Mouse (Mus musculus) limb, embryonic 14.5 days (tissue): Measurements from ENCODE around the gene G430095P16Rik. TPM values are rescaled to one million over a fixed set of nuclear protein-coding genes. Genes with fewer than 3 reads are reported as not detected.

ENCODE experiments used
- ATAC-seq: fragments of 200-750 bp; cut with Nextera tagmentation; 2 replicates; pipeline ENCODE4 v1.8.0; 2017; ENCODE audit warnings: low read depth, moderate number of reproducible peaks, moderate TSS enrichment; ENCODE audit not compliant: low FRiP score
- DNase-seq: peaks from one replicate; pipeline ENCODE4 v3.0.0-alpha.2; 2015; ENCODE audit warnings: low spot score
- H3K27ac ChIP-seq: fragments of 300-500 bp; sonication (generic); replicated peaks from 2 replicates; pipeline ENCODE4 v1.5.1; 2014; ENCODE audit warnings: low read depth, mild to moderate bottlenecking, low read length, moderate library complexity, mixed read lengths
- H3K27me3 ChIP-seq: fragments of 300-500 bp; sonication (generic); 2 replicates; pipeline ENCODE4 v1.6.1; 2014; ENCODE audit warnings: low read length, mixed read lengths; ENCODE audit not compliant: control insufficient read depth, insufficient read depth
- H3K36me3 ChIP-seq: fragments of 300-500 bp; sonication (generic); 2 replicates; pipeline ENCODE4 v1.6.1; 2014; ENCODE audit warnings: mild to moderate bottlenecking, low read length, moderate library complexity, mixed read lengths; ENCODE audit not compliant: control insufficient read depth, insufficient read depth
- H3K4me1 ChIP-seq: fragments of 300-500 bp; sonication (generic); 2 replicates; pipeline ENCODE4 v1.6.1; 2014; ENCODE audit warnings: antibody characterized with exemption, low read length, mixed read lengths; ENCODE audit not compliant: control insufficient read depth, insufficient read depth
- H3K4me2 ChIP-seq: fragments of 300-500 bp; sonication (generic); replicated peaks from 2 replicates; pipeline ENCODE4 v1.6.1; 2014; ENCODE audit warnings: low read depth, mild to moderate bottlenecking, low read length, moderate library complexity; ENCODE audit not compliant: severe bottlenecking
- H3K4me3 ChIP-seq: fragments of 300-500 bp; sonication (generic); replicated peaks from 2 replicates; pipeline ENCODE4 v1.5.1; 2014; ENCODE audit warnings: low read length
- H3K9ac ChIP-seq: fragments of 300-500 bp; sonication (generic); 2 replicates; pipeline ENCODE4 v1.6.1; 2014; ENCODE audit warnings: mild to moderate bottlenecking, low read depth, low read length, moderate library complexity; ENCODE audit not compliant: severe bottlenecking
- H3K9me3 ChIP-seq: fragments of 300-500 bp; sonication (generic); 2 replicates; pipeline ENCODE4 v1.6.1; 2016; ENCODE audit warnings: low read length; ENCODE audit not compliant: control insufficient read depth
- POLR2A ChIP-seq: fragments of 200-500 bp; IDR thresholded peaks from 2 replicates; pipeline ENCODE4 v1.8.0; 2012; ENCODE audit warnings: inconsistent platforms, mild to moderate bottlenecking, moderate library complexity, borderline replicate concordance; ENCODE audit not compliant: insufficient read depth, insufficient read length; ENCODE audit errors: extremely low read depth
- WGBS: fragments of 180-500 bp; shearing (Covaris S2); extraction: QIAGEN DNeasy Blood & Tissue Kit; methylation state at CpG from one replicate; pipeline ENCODE4 v1.1.7; 2014; 5-methylcytosine and 5-hydroxymethylcytosine counted together
- polyA plus RNA-seq, 2 experiments: library from polyadenylated mRNA; depleted of rRNA in 1 of 2; stranded (reverse) in 1 of 2; unstranded in 1 of 2; fragments of >200 nt; fragmentation: Nextera tagmentation in 1 of 2; extraction: Ambion mirVana in 1 of 2; gene quantifications; 2 replicates each; pipeline versions ENCODE4 v1.2.1 to v1.2.3; 2012 to 2014

Gene G430095P16Rik
- polyA plus RNA-seq, 2 experiments: 4.3 to 5.7 TPM

GRCm38 (mm10) chr8:84706610-84707266 is 16.1 kb upstream of the G430095P16Rik start:
- Histone ChIP-seq H3K4me1 (peaks cover 70% of the 10 kb centered on the region), H3K27me3 (peaks cover 55% of the 10 kb centered on the region), H3K27ac (no peak overlapping the region), H3K4me3 (peak overlapping the region; percentile 21), H3K9ac (0 out of 2 replicates have a peak overlapping the region, but pooled peaks have one; percentile 28), H3K36me3 (peaks cover 59% of the 10 kb centered on the region), H3K9me3 (no peaks in the 10 kb centered on the region), H3K4me2 (peak overlapping the region; percentile 26; the same call in 1 of the 2 replicates)
- ATAC-seq (no peak), DNase-seq (no peak)
- WGBS: 16% methylated on average over 36 of the region's 45 CpGs
- no peak for TF ChIP-seq POLR2A

DNA sequence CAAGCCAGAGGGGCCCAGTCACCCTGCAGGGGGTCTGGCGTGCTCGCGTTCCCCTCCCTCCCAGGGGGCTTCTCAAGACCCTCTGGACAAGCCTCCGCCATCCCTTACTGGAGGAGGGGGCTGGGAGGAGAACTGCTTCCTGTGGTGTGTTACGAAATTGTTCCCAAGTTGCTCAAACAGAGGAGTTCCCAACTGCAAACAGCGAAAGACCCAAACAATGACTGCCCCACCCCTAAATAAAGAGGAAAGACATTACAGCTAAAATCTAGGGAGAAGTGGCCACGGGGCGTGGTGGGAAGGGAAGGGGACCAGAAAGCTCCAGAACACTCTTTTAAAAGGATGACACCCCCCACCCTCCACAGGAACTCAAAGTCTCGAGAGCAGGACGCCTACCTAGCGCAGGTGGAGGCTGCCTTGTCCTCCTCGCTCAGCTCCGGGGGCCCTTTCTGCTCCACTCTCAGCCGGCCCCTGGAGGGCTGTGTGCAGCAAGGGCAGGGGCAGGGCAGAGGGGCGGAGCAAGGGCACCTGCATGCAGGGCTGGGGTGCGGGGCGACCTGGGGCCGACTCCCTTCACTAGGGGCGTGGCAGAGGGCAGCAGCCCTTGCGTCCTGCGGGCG is 15.4 kb upstream of the G430095P16Rik start:
- H3K4me1 ChIP-seq: peaks cover 70% of the 10 kb centered on the region
- DNase-seq (no peak), ATAC-seq (no peak)
- H3K9ac ChIP-seq: 0 out of 2 replicates have a peak overlapping the region, but pooled peaks have one; percentile 28
- no peak overlapping the region for H3K27ac ChIP-seq
- TF ChIP-seq POLR2A: no peak
- H3K36me3 ChIP-seq: peaks cover 59% of the 10 kb centered on the region
- 17% methylated on average over 22 of the region's 22 CpGs for WGBS
- peak overlapping the region; percentile 26 for H3K4me2 ChIP-seq
- no peaks in the 10 kb centered on the region for H3K9me3 ChIP-seq
- peak overlapping the region; percentile 21 for H3K4me3 ChIP-seq
- H3K27me3 ChIP-seq: peaks cover 49% of the 10 kb centered on the region

GRCm38 (mm10) chr8:84708071-84708541 is 14.7 kb upstream of the G430095P16Rik start:
- peaks cover 74% of the 10 kb centered on the region for H3K4me1 ChIP-seq
- H3K36me3 ChIP-seq: peaks cover 60% of the 10 kb centered on the region
- no peaks in the 10 kb centered on the region for H3K9me3 ChIP-seq
- H3K27ac ChIP-seq: no peak overlapping the region
- TF ChIP-seq POLR2A: no peak
- peaks cover 45% of the 10 kb centered on the region for H3K27me3 ChIP-seq
- H3K4me3 ChIP-seq: no peak overlapping the region
- WGBS: 25% methylated on average over 15 of the region's 15 CpGs
- no peak for DNase-seq
- no peak for ATAC-seq
- no peak overlapping the region for H3K9ac ChIP-seq
- peak overlapping the region; percentile 26; the same call in 1 of the 2 replicates for H3K4me2 ChIP-seq

GRCm38 (mm10) chr8:84708774-84709475 is 13.9 kb upstream of the G430095P16Rik start:
- Histone ChIP-seq H3K4me1 (peaks cover 82% of the 10 kb centered on the region), H3K9me3 (no peaks in the 10 kb centered on the region), H3K4me2 (no peak overlapping the region), H3K27me3 (peaks cover 37% of the 10 kb centered on the region), H3K36me3 (peaks cover 62% of the 10 kb centered on the region), H3K9ac (peak overlapping the region; percentile 17; the same call in 1 of the 2 replicates), H3K4me3 (no peak overlapping the region), H3K27ac (no peak overlapping the region)
- no peak for TF ChIP-seq POLR2A
- peak; percentile 95 for DNase-seq
- peak; percentile 38 for ATAC-seq
- WGBS: 18% methylated on average over 10 of the region's 12 CpGs

DNA sequence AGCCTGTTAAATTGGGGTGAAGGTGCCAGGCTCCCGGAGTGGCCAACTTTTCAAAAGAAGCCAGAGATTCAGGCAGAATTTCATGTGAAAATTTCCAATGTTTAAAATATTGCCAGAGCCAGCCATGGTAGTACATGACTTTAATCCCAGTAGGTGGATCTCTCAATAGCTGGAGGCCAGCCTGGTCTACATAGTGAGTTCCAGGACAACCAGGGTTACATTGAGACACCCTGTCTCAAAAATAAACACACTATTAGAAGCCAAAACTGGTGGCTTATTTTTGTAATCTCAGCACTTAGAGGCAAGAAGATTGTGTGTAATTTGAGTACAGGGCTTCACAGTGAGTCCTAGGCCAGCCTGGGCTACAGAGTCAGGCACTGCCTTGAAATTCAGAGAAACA is 12.9 kb upstream of the G430095P16Rik start:
- Histone ChIP-seq H3K36me3 (peaks cover 67% of the 10 kb centered on the region), H3K27me3 (peaks cover 31% of the 10 kb centered on the region), H3K27ac (no peak overlapping the region; the same call in 1 of the 2 replicates), H3K4me1 (peaks cover 84% of the 10 kb centered on the region), H3K4me3 (no peak overlapping the region), H3K9ac (no peak overlapping the region), H3K4me2 (no peak overlapping the region), H3K9me3 (no peaks in the 10 kb centered on the region)
- ATAC-seq (no peak), DNase-seq (no peak)
- no peak for TF ChIP-seq POLR2A
- 96% methylated on average over 1 of the region's 1 CpGs for WGBS
